In the genomic region with DNA sequence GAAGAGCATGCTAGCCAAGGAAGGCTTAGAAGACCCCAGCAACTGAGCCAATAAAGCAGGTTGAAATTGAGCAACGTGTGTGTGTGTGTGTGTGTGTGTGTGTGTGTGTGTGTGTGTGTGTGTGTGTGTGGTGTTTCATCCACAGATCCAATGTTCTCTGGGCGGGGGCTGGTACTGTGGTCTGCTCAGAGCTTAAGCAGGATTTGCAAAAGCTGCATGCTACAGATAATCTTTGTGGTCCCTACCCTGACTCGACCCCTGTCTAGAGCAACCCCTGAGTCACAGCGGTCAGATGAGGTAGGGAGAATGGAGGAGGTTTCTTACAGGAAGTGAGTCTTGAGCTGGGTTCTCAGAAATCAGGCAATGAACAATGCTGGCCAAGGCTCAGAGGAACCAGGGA, we compare ENCODE assay signal across 11 mouse cellular contexts.
"Had no signal": no experiment of that assay in that cellular context is flagged by ENCODE, and none has a peak within 500 bp of the region (broad histone marks: within the 10 kb centered on the region; RNA-seq: fewer than 3 reads in every experiment).

No protein-coding gene starts in this region.

- DNase-seq: liver, postnatal 0 days; lung, adult 2 months; lung, postnatal 14 days; lung, postnatal 36 days; right cerebral cortex, adult 18-20 months; right cerebral cortex, postnatal 25 days; right cerebral cortex, postnatal 4 days; spleen, adult 18-20 months; thymus, adult 18-20 months; thymus, postnatal 14 days; thymus, postnatal 36 days had no signal
